Mouse (Mus musculus) layer of hippocampus, adult 2 months (tissue): Measurements from ENCODE around the gene Zglp1. TPM values are rescaled to one million over a fixed set of nuclear protein-coding genes. Genes with fewer than 3 reads are reported as not detected.
"Not testable (repeated sequence)": the region's sequence is repeated elsewhere in the genome, so short reads cannot be mapped to it uniquely, and the experiment has no call there.

Experiments
- DNase-seq, 2 experiments: peaks; one replicate each; pipeline ENCODE4 v3.0.0; 2022; ENCODE audit warnings: low spot score in 2 of 2
- H3K27ac ChIP-seq: fragments of 200-600 bp; 2 replicates; pipeline ENCODE4 v1.8.1; 2022
- H3K4me3 ChIP-seq: fragments of 200-600 bp; 2 replicates; pipeline ENCODE4 v1.8.1; 2022; ENCODE audit warnings: mild to moderate bottlenecking
- CTCF ChIP-seq: fragments of 200-600 bp; conservative IDR thresholded peaks from 2 replicates; pipeline ENCODE4 v1.8.1; 2022; ENCODE audit warnings: antibody characterized with exemption, mild to moderate bottlenecking, moderate library complexity
- total RNA-seq, 2 experiments: library from RNA; stranded (reverse); gene quantifications; 2 replicates each; pipeline ENCODE4 v1.2.3; 2021

Gene Zglp1
- total RNA-seq, 2 experiments from 2014 or later = 0.71 TPM; not detected in 1

- peak overlapping the region; percentile 85 for H3K27ac ChIP-seq
- no peak for DNase-seq
- no peak for TF ChIP-seq CTCF
- H3K4me3 ChIP-seq = peak overlapping the region; percentile 86
These were observed 24.2 kb upstream of the Zglp1 start for GRCm38 (mm10) chr9:21090972-21091706.

GRCm38 (mm10) chr9:21090537-21090936, 23.6 kb upstream of the Zglp1 start:
- Histone ChIP-seq H3K4me3 (peak overlapping the region; percentile 86), H3K27ac (peak overlapping the region; percentile 85)
- no peak for TF ChIP-seq CTCF

GRCm38 (mm10) chr9:21083324-21083723, 16.4 kb upstream of the Zglp1 start:
- Histone ChIP-seq H3K27ac (peak overlapping the region; percentile 8; the same call in 1 of the 2 replicates), H3K4me3 (no peak overlapping the region)
- TF ChIP-seq CTCF = no peak
- no peak for DNase-seq

More at GRCm38 (mm10) chr9:21090537-21090936, 23.6 kb upstream of the Zglp1 start:
- no peak for DNase-seq

GRCm38 (mm10) chr9:21081127-21081526, 14.2 kb upstream of the Zglp1 start:
- peak overlapping the region; percentile 46; the same call in 1 of the 2 replicates for H3K27ac ChIP-seq

GRCm38 (mm10) chr9:21075625-21076024, 8.7 kb upstream of the Zglp1 start:
- no peak for DNase-seq
- H3K4me3 ChIP-seq = no peak overlapping the region
- TF ChIP-seq CTCF = no peak
- H3K27ac ChIP-seq = no peak overlapping the region

More at GRCm38 (mm10) chr9:21081127-21081526, 14.2 kb upstream of the Zglp1 start:
- H3K4me3 ChIP-seq = no peak overlapping the region
- DNase-seq = no peak
- no peak for TF ChIP-seq CTCF

GRCm38 (mm10) chr9:21074173-21074572, 7.3 kb upstream of the Zglp1 start:
- Histone ChIP-seq H3K4me3 (no peak overlapping the region), H3K27ac (no peak overlapping the region)
- no peak for DNase-seq
- TF ChIP-seq CTCF = no peak

DNA sequence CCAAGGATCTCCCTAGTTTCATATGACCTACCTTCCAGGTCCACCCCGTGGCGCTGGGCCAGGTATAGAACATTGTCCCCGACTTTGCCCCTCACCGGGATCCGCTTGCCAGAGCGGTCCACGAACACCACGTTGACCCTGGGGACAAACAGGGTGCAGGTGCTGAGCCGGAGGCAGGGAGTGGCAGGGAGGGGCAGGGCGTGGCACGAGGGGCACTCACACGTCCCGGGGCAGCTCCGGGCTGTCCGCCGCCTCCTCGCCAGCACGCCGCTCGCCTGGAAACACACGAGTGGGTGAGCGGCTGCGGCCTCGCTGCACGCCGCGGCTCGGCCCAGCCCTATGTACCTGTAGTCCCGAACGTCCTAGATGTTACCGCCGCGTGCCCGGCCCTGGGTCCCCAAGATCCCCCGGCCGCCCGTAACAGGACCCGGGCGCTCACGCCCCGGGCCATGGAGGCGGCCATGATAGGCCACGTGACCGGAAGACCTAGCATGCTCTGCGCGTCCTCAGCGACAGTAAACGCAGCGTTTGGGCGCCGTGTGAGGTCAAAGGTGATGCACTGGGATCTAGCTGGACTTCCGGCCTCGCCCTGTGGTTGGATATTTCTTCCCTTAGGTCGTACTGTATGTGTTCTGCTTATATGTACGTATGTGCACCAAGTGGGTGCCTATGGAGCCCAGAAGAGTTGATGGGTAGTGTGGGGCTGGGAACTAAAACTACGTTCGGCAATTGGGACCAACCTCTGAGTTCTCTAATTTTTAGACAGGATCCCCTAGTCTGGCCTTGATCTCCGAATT, 6.3 kb upstream of the Zglp1 start, which contains the start of the genes Gm49373 and Fdx1l:
TSS of gene Gm49373 (minus strand) at position 53 of the 797 bp plus-strand sequence.
TSS of gene Fdx1l (minus strand) at position 571 of the 797 bp plus-strand sequence.
- TF ChIP-seq CTCF = no peak
- DNase-seq = peak; percentile 88 to 89
- H3K27ac ChIP-seq = peak within 1 kb of the TSS; percentile 92
- H3K4me3 ChIP-seq = peak within 1 kb of the TSS; percentile 96

GRCm38 (mm10) chr9:21072641-21073040, 5.7 kb upstream of the Zglp1 start:
- DNase-seq = no peak
- H3K4me3 ChIP-seq = peak overlapping the region; percentile 96
- no peak for TF ChIP-seq CTCF
- peak overlapping the region; percentile 92 for H3K27ac ChIP-seq

DNA sequence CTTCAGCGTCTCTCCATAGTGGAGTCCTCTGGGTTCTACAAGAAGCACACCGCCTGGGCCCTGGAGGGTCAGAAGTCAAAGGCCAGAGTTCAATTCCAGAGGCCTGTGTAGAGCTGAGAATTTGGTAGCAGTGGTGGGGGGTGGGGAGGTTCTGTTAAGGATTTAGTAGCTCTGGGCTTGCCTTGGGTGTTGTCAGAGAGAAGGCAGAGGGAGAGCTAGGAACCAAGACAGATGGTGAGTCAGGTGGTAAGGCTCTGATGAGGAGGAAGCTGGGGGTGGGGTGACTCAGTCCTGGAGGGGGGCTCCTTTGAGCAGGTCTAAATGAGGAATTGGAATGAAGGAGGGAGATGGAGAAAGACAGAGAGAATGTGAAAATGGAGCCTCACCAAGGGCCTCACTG, 4.0 kb downstream of the Zglp1 start:
- DNase-seq = peak; percentile 54 to 87
- Histone ChIP-seq H3K4me3 (no peak overlapping the region), H3K27ac (peak overlapping the region; percentile 77)
- no peak for TF ChIP-seq CTCF

DNA sequence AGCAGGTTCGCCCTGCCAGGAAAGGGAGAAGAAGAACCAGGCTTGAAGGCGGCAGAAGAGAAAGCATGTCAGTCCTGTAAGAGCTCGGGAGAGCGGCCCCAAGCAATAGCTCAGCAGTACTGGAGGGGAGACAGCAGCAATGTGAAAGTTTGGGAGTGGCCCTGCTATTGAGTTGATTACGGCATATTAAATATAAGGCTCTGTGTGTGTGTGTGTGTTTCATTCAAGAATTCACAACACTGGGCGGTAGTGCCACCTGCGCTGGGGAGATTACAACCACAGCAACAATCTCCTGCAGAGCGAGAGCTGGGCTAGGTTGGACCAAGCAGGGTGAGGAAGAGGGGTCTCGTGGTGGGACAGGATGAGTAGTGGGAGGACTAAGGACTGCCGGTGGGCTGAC, 15.3 kb downstream of the Zglp1 start:
- DNase-seq = no peak
- Histone ChIP-seq H3K27ac (no peak overlapping the region), H3K4me3 (no peak overlapping the region)
- TF ChIP-seq CTCF = no peak

- no peak overlapping the region for H3K4me3 ChIP-seq
- no peak for TF ChIP-seq CTCF
- no peak overlapping the region for H3K27ac ChIP-seq
- no peak for DNase-seq
These were observed 21.7 kb downstream of the Zglp1 start for GRCm38 (mm10) chr9:21045235-21045634.

- H3K4me3 ChIP-seq, DNase-seq, H3K27ac ChIP-seq: not testable (repeated sequence)
These were observed 22.1 kb downstream of the Zglp1 start for GRCm38 (mm10) chr9:21044785-21045184.

GRCm38 (mm10) chr9:21043563-21043962, 23.3 kb downstream of the Zglp1 start:
- Histone ChIP-seq H3K4me3 (no peak overlapping the region), H3K27ac (no peak overlapping the region)
- DNase-seq = no peak
- TF ChIP-seq CTCF = no peak
